Mouse (Mus musculus): ENCODE results near the gene Ryr3.

The Ryr3 gene

GRCm38 (mm10) chr2:112781631-112782030, 435.3 kb downstream of the Ryr3 start:
- DNase-seq (ENCODE audit: low spot score), result no peak

- peak; percentile 45 for DNase-seq (ENCODE audit: low spot score)
These were observed 442.1 kb downstream of the Ryr3 start for GRCm38 (mm10) chr2:112774762-112775161.

GRCm38 (mm10) chr2:112767665-112768064, 449.2 kb downstream of the Ryr3 start:
- no peak for DNase-seq (ENCODE audit: low spot score)

- DNase-seq (ENCODE audit: low spot score), result peak; percentile 19
These were observed 451.9 kb downstream of the Ryr3 start for GRCm38 (mm10) chr2:112765046-112765445.

GRCm38 (mm10) chr2:112764274-112764673, 452.6 kb downstream of the Ryr3 start:
- DNase-seq (ENCODE audit: low spot score), result no peak

- DNase-seq (ENCODE audit: low spot score), result no peak
These were observed 454.9 kb downstream of the Ryr3 start for GRCm38 (mm10) chr2:112762006-112762405.

GRCm38 (mm10) chr2:112761196-112761913, 455.5 kb downstream of the Ryr3 start:
- DNase-seq (ENCODE audit: low spot score), result no peak

GRCm38 (mm10) chr2:112760692-112761091, 456.2 kb downstream of the Ryr3 start:
- DNase-seq (ENCODE audit: low spot score), result no peak

GRCm38 (mm10) chr2:112759678-112760077, 457.2 kb downstream of the Ryr3 start:
- DNase-seq (ENCODE audit: low spot score), result no peak

- no peak for DNase-seq (ENCODE audit: low spot score)
These were observed 458.2 kb downstream of the Ryr3 start for GRCm38 (mm10) chr2:112758732-112759131.

- no peak for DNase-seq (ENCODE audit: low spot score)
These were observed 463.6 kb downstream of the Ryr3 start for GRCm38 (mm10) chr2:112753316-112753715.

GRCm38 (mm10) chr2:112751416-112751815, 465.5 kb downstream of the Ryr3 start:
- no peak for DNase-seq (ENCODE audit: low spot score)

GRCm38 (mm10) chr2:112748532-112748931, 468.4 kb downstream of the Ryr3 start:
- DNase-seq (ENCODE audit: low spot score), result no peak

- DNase-seq (ENCODE audit: low spot score), result no peak
These were observed 484.0 kb downstream of the Ryr3 start for GRCm38 (mm10) chr2:112732942-112733341.

GRCm38 (mm10) chr2:112727842-112728241, 489.1 kb downstream of the Ryr3 start:
- no peak for DNase-seq (ENCODE audit: low spot score)

GRCm38 (mm10) chr2:112721217-112721616, 495.7 kb downstream of the Ryr3 start:
- no peak for DNase-seq (ENCODE audit: low spot score)

GRCm38 (mm10) chr2:112720715-112721114, 496.2 kb downstream of the Ryr3 start:
- no peak for DNase-seq (ENCODE audit: low spot score)

GRCm38 (mm10) chr2:112714648-112715047, 502.2 kb downstream of the Ryr3 start:
- no peak for DNase-seq (ENCODE audit: low spot score)

- DNase-seq (ENCODE audit: low spot score), result no peak
These were observed 535.1 kb downstream of the Ryr3 start for GRCm38 (mm10) chr2:112681817-112682216.

GRCm38 (mm10) chr2:112677246-112677645, 539.6 kb downstream of the Ryr3 start:
- DNase-seq (ENCODE audit: low spot score), result no peak

GRCm38 (mm10) chr2:112676721-112677120, 540.2 kb downstream of the Ryr3 start:
- no peak for DNase-seq (ENCODE audit: low spot score)

GRCm38 (mm10) chr2:112676175-112676574, 540.7 kb downstream of the Ryr3 start:
- DNase-seq (ENCODE audit: low spot score), result no peak

- no peak for DNase-seq (ENCODE audit: low spot score)
These were observed 547.4 kb downstream of the Ryr3 start for GRCm38 (mm10) chr2:112669461-112669860.

- no peak for DNase-seq (ENCODE audit: low spot score)
These were observed 560.8 kb downstream of the Ryr3 start for GRCm38 (mm10) chr2:112656131-112656530.
